Mouse (Mus musculus) CH12.LX (cell line): ENCODE data around the gene Aldh2. TPM values are rescaled to one million over a fixed set of nuclear protein-coding genes. Genes with fewer than 3 reads are reported as not detected.

ENCODE experiments used
- DNase-seq: peaks from one replicate; pipeline ENCODE4 v3.0.0-alpha.2; 2013; ENCODE audit errors: extremely low read depth
- H3K27ac ChIP-seq: 2 replicates; pipeline ENCODE4 v1.5.1; 2012; ENCODE audit warnings: low read depth, mild to moderate bottlenecking, control low read depth, moderate library complexity; ENCODE audit not compliant: insufficient read depth
- H3K27me3 ChIP-seq: replicated peaks from 2 replicates; pipeline ENCODE3; 2012; ENCODE audit warnings: inconsistent platforms
- H3K36me3 ChIP-seq, 2 experiments: replicated peaks in 1 of 2; 2 replicates each; pipeline versions ENCODE3 to v1.6.1; 2012; ENCODE audit warnings: inconsistent platforms in 1 of 2, low read length in 1 of 2, mild to moderate bottlenecking in 1 of 2, mixed read lengths in 1 of 2, moderate library complexity in 1 of 2; ENCODE audit not compliant: control insufficient read depth in 1 of 2, insufficient read depth in 1 of 2
- H3K4me1 ChIP-seq, 2 experiments: 2 replicates each; pipeline ENCODE4 v1.6.1; 2012; ENCODE audit warnings: inconsistent platforms in 1 of 2, moderate library complexity in 1 of 2; ENCODE audit not compliant: insufficient read depth in 2 of 2, control insufficient read depth in 1 of 2
- H3K4me2 ChIP-seq: 2 replicates; pipeline ENCODE4 v1.6.1; 2012; ENCODE audit warnings: low read depth, mild to moderate bottlenecking, control low read depth; ENCODE audit not compliant: poor library complexity, insufficient read depth, severe bottlenecking
- H3K4me3 ChIP-seq, 3 experiments: fragments of 150-350 bp in 1 of 3; sonication (generic) in 1 of 3; replicated peaks in 1 of 3; 2 replicates each; pipeline versions ENCODE3 to v1.5.1; 2011 to 2012; ENCODE audit warnings: low read depth in 2 of 3, low read length in 2 of 3, mild to moderate bottlenecking in 2 of 3, moderate library complexity in 2 of 3, control low read depth in 1 of 3, improper control_type of control experiment in 1 of 3, inconsistent platforms in 1 of 3, mixed read lengths in 1 of 3; ENCODE audit not compliant: poor library complexity in 1 of 3
- H3K79me2 ChIP-seq: replicated peaks from 2 replicates; pipeline ENCODE4 v1.6.1; 2012; ENCODE audit warnings: mild to moderate bottlenecking, moderate library complexity; ENCODE audit not compliant: control insufficient read depth, poor library complexity, insufficient read depth, severe bottlenecking; ENCODE audit errors: extremely low read depth
- H3K9ac ChIP-seq: 2 replicates; pipeline ENCODE4 v1.6.1; 2012; ENCODE audit warnings: low read depth, mild to moderate bottlenecking, control low read depth, moderate library complexity; ENCODE audit not compliant: insufficient read depth
- H3K9me3 ChIP-seq: replicated peaks from 2 replicates; pipeline ENCODE3; 2012; ENCODE audit warnings: low read length, inconsistent platforms, mixed read lengths
- CHD2 ChIP-seq: IDR thresholded peaks from 2 replicates; pipeline ENCODE4 v1.6.1; 2011; ENCODE audit warnings: low read length, improper control_type of control experiment
- CTCF ChIP-seq, 2 experiments: IDR thresholded peaks in 1 of 2; conservative IDR thresholded peaks in 1 of 2; 2 replicates each; pipeline ENCODE4 v1.5.1; 2011 to 2012; ENCODE audit warnings: low read depth in 2 of 2, low read length in 2 of 2, improper control_type of control experiment in 1 of 2, inconsistent platforms in 1 of 2, mild to moderate bottlenecking in 1 of 2, moderate library complexity in 1 of 2
- ELF1 ChIP-seq: IDR thresholded peaks from 2 replicates; pipeline ENCODE4 v1.6.1; 2014; ENCODE audit warnings: low read depth, mild to moderate bottlenecking, inconsistent platforms, low read length, improper control_type of control experiment
- ETS1 ChIP-seq: conservative IDR thresholded peaks from 2 replicates; pipeline ENCODE4 v1.6.1; 2012; ENCODE audit warnings: low read depth, mild to moderate bottlenecking, inconsistent platforms, low read length, improper control_type of control experiment, moderate library complexity
- MAX ChIP-seq: IDR thresholded peaks from 2 replicates; pipeline ENCODE4 v1.6.1; 2011; ENCODE audit warnings: low read length, improper control_type of control experiment
- MEF2A ChIP-seq: IDR thresholded peaks from 2 replicates; pipeline ENCODE4 v1.6.1; 2014; ENCODE audit warnings: low read depth, mild to moderate bottlenecking, inconsistent platforms, low read length, improper control_type of control experiment, borderline replicate concordance
- MXI1 ChIP-seq: IDR thresholded peaks from 2 replicates; pipeline ENCODE4 v1.6.1; 2011; ENCODE audit warnings: mild to moderate bottlenecking, low read depth, low read length, improper control_type of control experiment
- MYC ChIP-seq: IDR thresholded peaks from 2 replicates; pipeline ENCODE4 v1.6.1; 2011; ENCODE audit warnings: low read depth, mild to moderate bottlenecking, improper control_type of control experiment, low read length
- NRF1 ChIP-seq: IDR thresholded peaks from 2 replicates; pipeline ENCODE4 v1.6.1; 2014; ENCODE audit warnings: low read depth, mild to moderate bottlenecking, inconsistent platforms, low read length, improper control_type of control experiment, moderate library complexity
- POLR2AphosphoS2 ChIP-seq: IDR thresholded peaks from 2 replicates; pipeline ENCODE4 v1.6.1; 2011; ENCODE audit warnings: low read depth, low read length, improper control_type of control experiment
- SMC3 ChIP-seq: IDR thresholded peaks from 2 replicates; pipeline ENCODE4 v1.6.1; 2011; ENCODE audit warnings: low read depth, low read length, improper control_type of control experiment
- TBP ChIP-seq: conservative IDR thresholded peaks from 2 replicates; pipeline ENCODE4 v1.6.1; 2011; ENCODE audit warnings: low read depth, low read length, improper control_type of control experiment
- UBTF ChIP-seq: IDR thresholded peaks from 2 replicates; pipeline ENCODE4 v1.6.1; 2012; ENCODE audit warnings: low read depth, mild to moderate bottlenecking, inconsistent platforms, low read length, improper control_type of control experiment, moderate library complexity
- ZC3H11A ChIP-seq: IDR thresholded peaks from 2 replicates; pipeline ENCODE4 v1.6.1; 2012; ENCODE audit warnings: low read depth, mild to moderate bottlenecking, inconsistent platforms, low read length, improper control_type of control experiment
- ZKSCAN1 ChIP-seq: IDR thresholded peaks from 2 replicates; pipeline ENCODE4 v1.6.1; 2012; ENCODE audit warnings: low read depth, inconsistent platforms, low read length, improper control_type of control experiment, borderline replicate concordance
- ZMIZ1 ChIP-seq: IDR thresholded peaks from 2 replicates; pipeline ENCODE4 v1.6.1; 2012; ENCODE audit warnings: low read depth, mild to moderate bottlenecking, inconsistent platforms, low read length, improper control_type of control experiment
- ZNF384 ChIP-seq: IDR thresholded peaks from 2 replicates; pipeline ENCODE4 v1.6.1; 2012; ENCODE audit warnings: low read depth, low read length, improper control_type of control experiment, inconsistent platforms
- dilution Hi-C: fragments of 300-500 bp; cut with MboI; formaldehyde crosslinking; loops from 2 replicates; pipeline ENCODE4 v1.14.3; 2020; ENCODE audit warnings: low sequenced_read_pairs; ENCODE audit not compliant: extremely low pct_unique_long_range_greater_than_20kb, extremely low pct_ligation_motif_present
- in situ Hi-C: fragments of 300-500 bp; cut with MboI; formaldehyde crosslinking; loops from 3 replicates; pipeline ENCODE4 v1.14.3; 2019; ENCODE audit warnings: low sequenced_read_pairs, low pct_ligation_motif_present, low pct_unique_long_range_greater_than_20kb, mixed read lengths
- polyA plus RNA-seq: library from polyadenylated mRNA; unstranded; fragments of >175 nt; gene quantifications from 2 replicates; pipeline ENCODE4 v1.2.1, GENCODE M21; 2012; ENCODE audit warnings: low read depth; ENCODE audit not compliant: insufficient read length
- total RNA-seq, 2 experiments: library from RNA; depleted of rRNA; stranded (reverse); fragments of 300-350 nt in 1 of 2; fragments of >200 nt in 1 of 2; gene quantifications; 2 replicates each; pipeline ENCODE4 v1.2.3; 2012 to 2014

The Aldh2 gene
- total and polyA plus RNA-seq, 3 experiments = 58.9 to 139 (median 73.9) TPM

- 0 out of 2 replicates have a peak, but pooled peaks have one; percentile 10 for TF ChIP-seq ELF1
- TF ChIP-seq ZKSCAN1 = no peak
- TF ChIP-seq POLR2AphosphoS2 = no peak
- TF ChIP-seq ZC3H11A = no peak
- no peak for TF ChIP-seq ETS1
- TF ChIP-seq CHD2 = no peak
- TF ChIP-seq ZNF384 = no peak
- TF ChIP-seq TBP = no peak
- TF ChIP-seq MEF2A = no peak
- no peak for TF ChIP-seq NRF1
Observed at GRCm38 (mm10) chr5:121627871-121628270, 34.2 kb upstream of the Aldh2 start (continued).

- TF ChIP-seq MEF2A (no peak), CTCF (conservative IDR thresholded peaks at IDR 0.05 in 1 of 2, IDR thresholded peaks at IDR 0.05 in 1 of 2; ENCODE audit: low read depth in 2 of 2, low read length in 2 of 2) (no peak), ZC3H11A (no peak), MYC (no peak), SMC3 (no peak), MAX (no peak)
- dilution Hi-C loops = no loop called here
- H3K27me3 ChIP-seq = no peaks in the 10 kb centered on the region
- H3K79me2 ChIP-seq = no peaks in the 10 kb centered on the region
- H3K4me2 ChIP-seq = no peak overlapping the region
- no peak for DNase-seq
- no peaks in the 10 kb centered on the region for H3K9me3 ChIP-seq
- H3K36me3 ChIP-seq = peaks cover 0 to 25% of the 10 kb centered on the region in 2 experiments
- in situ Hi-C loops = no loop called here
- no peak overlapping the region for H3K4me3 ChIP-seq
- peaks cover 6 to 19% of the 10 kb centered on the region in 2 experiments for H3K4me1 ChIP-seq
- H3K9ac ChIP-seq = no peak overlapping the region
- H3K27ac ChIP-seq = no peak overlapping the region
Observed at GRCm38 (mm10) chr5:121623241-121623640, 29.6 kb upstream of the Aldh2 start.

GRCm38 (mm10) chr5:121621102-121621501 lies 27.5 kb upstream of the Aldh2 start:
- Histone ChIP-seq H3K4me3 (no peak overlapping the region), H3K4me1 (peaks cover 6 to 22% of the 10 kb centered on the region in 2 experiments), H3K9ac (no peak overlapping the region), H3K27me3 (no peaks in the 10 kb centered on the region), H3K4me2 (no peak overlapping the region), H3K9me3 (no peaks in the 10 kb centered on the region), H3K79me2 (no peaks in the 10 kb centered on the region), H3K36me3 (peaks cover 0 to 22% of the 10 kb centered on the region in 2 experiments), H3K27ac (no peak overlapping the region)
- DNase-seq = no peak
- TF ChIP-seq UBTF (no peak), ZMIZ1 (no peak), MXI1 (no peak), ETS1 (no peak)
- dilution Hi-C loops (no loop called here), in situ Hi-C loops (no loop called here)
